ENCODE assay signal across 9 mouse cellular contexts in the genomic region with DNA sequence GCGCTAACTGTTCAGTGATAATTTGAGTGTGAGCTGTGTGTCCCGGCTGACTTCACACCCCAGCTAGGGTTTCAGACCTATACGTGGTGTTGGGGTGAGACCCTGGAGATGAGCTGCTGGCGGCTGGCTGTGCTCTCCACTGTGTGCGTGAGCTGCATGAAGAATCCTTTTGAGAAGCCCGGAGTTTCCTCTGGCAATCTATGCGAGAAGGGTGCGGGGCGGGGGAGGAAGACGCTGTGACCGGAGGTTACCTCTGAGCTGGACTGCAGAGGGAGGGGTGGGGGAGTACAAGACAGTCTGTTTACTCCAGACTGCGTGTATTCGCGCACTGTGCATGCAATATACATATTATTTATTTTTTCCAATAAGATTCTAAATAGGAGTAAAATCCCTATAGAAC. TPM values are rescaled to one million over a fixed set of nuclear protein-coding genes. Genes with fewer than 3 reads are reported as not detected.
DNase-seq lines count a peak whose midpoint lies in the region; ATAC-seq and TF ChIP-seq lines count a peak whose summit lies in the region.
"Had no signal": no experiment of that assay in that cellular context is flagged by ENCODE, and none has a peak within 500 bp of the region (broad histone marks: within the 10 kb centered on the region; RNA-seq: fewer than 3 reads in every experiment).

No protein-coding gene starts in this region.

- no peak overlapping the region for H3K9ac ChIP-seq in kidney, embryonic 14.5 days (ENCODE audit: low read depth, low read length)
- peak overlapping the region; percentile 49 for H3K9ac ChIP-seq in heart, adult 2 months (ENCODE audit: low read depth, low read length)
- peak overlapping the region; percentile 79 for H3K9ac ChIP-seq in midbrain, embryonic 15.5 days

- no peak overlapping the region for H3K27ac ChIP-seq in kidney, embryonic 14.5 days (ENCODE audit: low read depth, low read length)
- H3K27ac ChIP-seq in cortical plate, adult 2 months (ENCODE audit: insufficient read depth, low read length), result no peak overlapping the region
- H3K27ac ChIP-seq in heart, adult 2 months, result peak overlapping the region; percentile 75
- H3K27ac ChIP-seq in midbrain, embryonic 15.5 days, result peak overlapping the region; percentile 97

- 0 out of 2 replicates have a peak, but pooled peaks have one; percentile 24 for ATAC-seq in kidney, embryonic 14.5 days (ENCODE audit: low FRiP score, low TSS enrichment)
- ATAC-seq in midbrain, embryonic 15.5 days (replicated peaks), result peak; percentile 77

- no peaks in the 10 kb centered on the region for H3K79me2 ChIP-seq in heart, adult 2 months (replicated peaks; ENCODE audit: control insufficient read depth, insufficient read depth, low read length)

- peak overlapping the region; percentile 99 for H3K4me2 ChIP-seq in kidney, embryonic 14.5 days (replicated peaks; ENCODE audit: low read depth, low read length)
- H3K4me2 ChIP-seq in midbrain, embryonic 15.5 days, result peak overlapping the region; percentile 83

- H3K4me1 ChIP-seq in kidney, embryonic 14.5 days (ENCODE audit: control insufficient read depth, insufficient read depth, low read length), result peaks cover 8% of the 10 kb centered on the region; the same call in 1 of the 2 replicates
- H3K4me1 ChIP-seq in cortical plate, adult 2 months (ENCODE audit: control insufficient read depth, insufficient read depth, low read length), result no peaks in the 10 kb centered on the region; the same call in 1 of the 2 replicates
- peaks cover 5% of the 10 kb centered on the region for H3K4me1 ChIP-seq in heart, adult 2 months (ENCODE audit: control insufficient read depth, insufficient read depth, low read length)
- H3K4me1 ChIP-seq in midbrain, embryonic 15.5 days, result peaks cover 54% of the 10 kb centered on the region

- no peak for TF ChIP-seq POLR2A in cortical plate, adult 2 months (IDR thresholded peaks at IDR 0.05; ENCODE audit: extremely low read depth, insufficient read depth, low read length)
- TF ChIP-seq POLR2A in heart, adult 2 months (IDR thresholded peaks at IDR 0.05; ENCODE audit: insufficient read depth, low read depth, low read length), result no peak

- no peak for DNase-seq in kidney, adult 8-10 months
- DNase-seq in heart, adult 2 months, result peak; percentile 69
- DNase-seq in kidney, postnatal 14 days, result peak; percentile 51
- DNase-seq in spleen, postnatal 10 days (ENCODE audit: low spot score in 2 of 2), result no peak
- no peak for DNase-seq in frontal cortex, postnatal 25 days (ENCODE audit: low spot score in 2 of 2)

- peaks cover 24% of the 10 kb centered on the region for H3K27me3 ChIP-seq in kidney, embryonic 14.5 days (ENCODE audit: control insufficient read depth, insufficient read depth, low read length)
- H3K27me3 ChIP-seq in heart, adult 2 months (ENCODE audit: control insufficient read depth, insufficient read depth, low read length), result no peaks in the 10 kb centered on the region
- no peaks in the 10 kb centered on the region for H3K27me3 ChIP-seq in midbrain, embryonic 15.5 days (replicated peaks)

- no peaks in the 10 kb centered on the region for H3K9me3 ChIP-seq in kidney, embryonic 14.5 days (ENCODE audit: control insufficient read depth, low read length)
- H3K9me3 ChIP-seq in midbrain, embryonic 15.5 days, result no peaks in the 10 kb centered on the region

- no peaks in the 10 kb centered on the region for H3K36me3 ChIP-seq in kidney, embryonic 14.5 days (ENCODE audit: control insufficient read depth, insufficient read depth, low read length)
- peaks cover 2% of the 10 kb centered on the region; the same call in 1 of the 2 replicates for H3K36me3 ChIP-seq in heart, adult 2 months (ENCODE audit: control insufficient read depth, insufficient read depth, low read length)
- H3K36me3 ChIP-seq in midbrain, embryonic 15.5 days (replicated peaks), result no peaks in the 10 kb centered on the region

- no peak for TF ChIP-seq CTCF in cortical plate, adult 2 months (IDR thresholded peaks at IDR 0.05; ENCODE audit: extremely low read depth, insufficient read depth, low read length)
- TF ChIP-seq CTCF in heart, adult 2 months (IDR thresholded peaks at IDR 0.05), result no peak

- intact Hi-C loops in heart, adult 2 months (cut with DNase I), result loop anchor here (2.0 to 10.0 kb wide), 4 partner anchors 44 to 350 kb away; no protein-coding TSS in a partner anchor

- TF ChIP-seq EP300 in heart, adult 2 months (IDR thresholded peaks at IDR 0.05; ENCODE audit: insufficient read depth, low read depth, low read length), result no peak

- peak overlapping the region; percentile 55 for H3K4me3 ChIP-seq in kidney, embryonic 14.5 days (ENCODE audit: low read length)
- H3K4me3 ChIP-seq in cortical plate, adult 2 months (ENCODE audit: insufficient read depth, low read length), result peak overlapping the region; percentile 45
- H3K4me3 ChIP-seq in heart, adult 2 months, result peak overlapping the region; percentile 67
- H3K4me3 ChIP-seq in midbrain, embryonic 15.5 days, result peak overlapping the region; percentile 78

- under 1% methylated on average over 14 of the region's 14 CpGs for WGBS in kidney, embryonic 14.5 days
- WGBS in heart, adult 2 months, result 3% methylated on average over 14 of the region's 14 CpGs
- under 1% methylated on average over 14 of the region's 14 CpGs for WGBS in midbrain, embryonic 15.5 days

RNA-seq across cellular contexts. Expression of a gene that starts 0.6 kb away (rescaled TPM):
- polyA plus RNA-seq in kidney, embryonic 14.5 days (2014; fragmentation: Nextera tagmentation; extraction: Ambion mirVana), result 17.3 and 18.7 TPM in 2 replicates
- 29.4 and 30.2 TPM in 2 replicates for polyA plus RNA-seq in cortical plate, adult 2 months (2012; rRNA removed)
- total RNA-seq in heart, adult 2 months (2021), result 10 to 100 TPM; 54.6 to 83.7 TPM
- polyA plus RNA-seq in heart, adult 2 months (2012; rRNA removed), result 27.4 and 28.7 TPM in 2 replicates
- polyA plus RNA-seq in midbrain, embryonic 15.5 days (2015; fragmentation: Nextera tagmentation; extraction: Ambion mirVana), result 46.6 and 50.4 TPM in 2 replicates
- total RNA-seq: MEL had no signal

Comparison
In these comparisons a context has a peak if more than half of its experiments do, and no peak if none do; other contexts are left out.
1. DNase-seq: peak in heart, adult 2 months (2 of 2) and kidney, postnatal 14 days (single experiment); none in kidney, adult 8-10 months (0 of 2), spleen, postnatal 10 days (0 of 2) and frontal cortex, postnatal 25 days (0 of 2).
2. H3K27ac ChIP-seq: peak in heart, adult 2 months (single experiment) and midbrain, embryonic 15.5 days (single experiment); none in kidney, embryonic 14.5 days (single experiment) and cortical plate, adult 2 months (single experiment).
3. Peak in every context shown above with its lines, with median percentiles within 50 percentile points of each other: H3K4me3 ChIP-seq.